Comparison of ENCODE assay signal across 8 mouse cellular contexts in genomic region chr7:27396184-27397047, GRCm38 (mm10). TPM values are rescaled to one million over a fixed set of nuclear protein-coding genes. Genes with fewer than 3 reads are reported as not detected.
DNase-seq lines count a peak whose midpoint lies in the region; ATAC-seq and TF ChIP-seq lines count a peak whose summit lies in the region.

No protein-coding gene starts in this region.

- peak overlapping the region; percentile 67 for H3K4me2 ChIP-seq in intestine, embryonic 14.5 days (ENCODE audit: low read length)
- H3K4me2 ChIP-seq in stomach, embryonic 15.5 days, result peak overlapping the region; percentile 82

- peaks cover 93% of the 10 kb centered on the region for H3K27me3 ChIP-seq in embryonic facial prominence, embryonic 10.5 days (replicated peaks; ENCODE audit: low read depth, poor library complexity, severe bottlenecking)
- H3K27me3 ChIP-seq in intestine, embryonic 14.5 days (replicated peaks; ENCODE audit: control insufficient read depth, insufficient read depth, low read length), result peaks cover 82% of the 10 kb centered on the region
- peaks cover 66% of the 10 kb centered on the region for H3K27me3 ChIP-seq in stomach, embryonic 15.5 days (replicated peaks)

- peak overlapping the region; percentile 22; the same call in 1 of the 2 replicates for H3K9ac ChIP-seq in intestine, embryonic 14.5 days (ENCODE audit: low read length)
- H3K9ac ChIP-seq in stomach, embryonic 15.5 days, result no peak overlapping the region

- peaks cover 15% of the 10 kb centered on the region for H3K4me1 ChIP-seq in embryonic facial prominence, embryonic 10.5 days
- no peaks in the 10 kb centered on the region for H3K4me1 ChIP-seq in intestine, embryonic 14.5 days (replicated peaks; ENCODE audit: control insufficient read depth, insufficient read depth, low read length)
- H3K4me1 ChIP-seq in stomach, embryonic 15.5 days, result peaks cover 10% of the 10 kb centered on the region

- peak overlapping the region; percentile 59 for H3K4me3 ChIP-seq in layer of hippocampus, adult 2 months
- peak overlapping the region; percentile 63 for H3K4me3 ChIP-seq in embryonic facial prominence, embryonic 10.5 days
- H3K4me3 ChIP-seq in intestine, embryonic 14.5 days (ENCODE audit: low read depth, low read length), result peak overlapping the region; percentile 43
- peak overlapping the region; percentile 50 for H3K4me3 ChIP-seq in stomach, embryonic 15.5 days (replicated peaks)

- ATAC-seq in intestine, embryonic 14.5 days (replicated peaks; ENCODE audit: low FRiP score, low TSS enrichment, low read depth), result peak; percentile 37
- no peak for ATAC-seq in stomach, embryonic 15.5 days (ENCODE audit: insufficient read depth, low FRiP score, low read depth)

- no peaks in the 10 kb centered on the region for H3K36me3 ChIP-seq in embryonic facial prominence, embryonic 10.5 days (replicated peaks)
- no peaks in the 10 kb centered on the region for H3K36me3 ChIP-seq in intestine, embryonic 14.5 days (ENCODE audit: control insufficient read depth, insufficient read depth, low read length)
- no peaks in the 10 kb centered on the region for H3K36me3 ChIP-seq in stomach, embryonic 15.5 days

- DNase-seq in layer of hippocampus, adult 2 months (ENCODE audit: low spot score in 2 of 2), result peak in 1 of 2 experiments; percentile 50
- DNase-seq in layer of hippocampus, adult 8-10 months (ENCODE audit: low spot score in 2 of 2), result no peak
- peak; percentile 43 for DNase-seq in adrenal gland, postnatal 25 days
- DNase-seq in embryonic facial prominence, embryonic 10.5 days (ENCODE audit: low spot score), result peak; percentile 79
- peak; percentile 80 for DNase-seq in intestine, embryonic 14.5 days (ENCODE audit: low spot score)
- peak; percentile 23 to 42 for DNase-seq in lung, postnatal 4 days
- no peak for DNase-seq in urinary bladder, postnatal 14 days (ENCODE audit: low spot score)

- WGBS in embryonic facial prominence, embryonic 10.5 days, result 3% methylated on average over 64 of the region's 68 CpGs
- WGBS in intestine, embryonic 14.5 days, result 3% methylated on average over 27 of the region's 68 CpGs
- 2% methylated on average over 35 of the region's 68 CpGs for WGBS in stomach, embryonic 15.5 days

- peak overlapping the region; percentile 94 for H3K27ac ChIP-seq in layer of hippocampus, adult 2 months
- 0 out of 2 replicates have a peak overlapping the region, but pooled peaks have one; percentile 19 for H3K27ac ChIP-seq in embryonic facial prominence, embryonic 10.5 days (replicated peaks)
- H3K27ac ChIP-seq in intestine, embryonic 14.5 days (ENCODE audit: low read depth), result no peak overlapping the region
- no peak overlapping the region for H3K27ac ChIP-seq in stomach, embryonic 15.5 days

- 0 out of 2 replicates have a peak, but pooled peaks have one; percentile 18 for TF ChIP-seq CTCF in layer of hippocampus, adult 2 months (conservative IDR thresholded peaks at IDR 0.05)

- no peaks in the 10 kb centered on the region for H3K9me3 ChIP-seq in embryonic facial prominence, embryonic 10.5 days
- H3K9me3 ChIP-seq in intestine, embryonic 14.5 days (ENCODE audit: control insufficient read depth, low read length), result no peaks in the 10 kb centered on the region
- H3K9me3 ChIP-seq in stomach, embryonic 15.5 days, result no peaks in the 10 kb centered on the region

RNA-seq across cellular contexts. Expression of gene Gm20479, which starts 39.2 kb away (rescaled TPM):
- total RNA-seq in layer of hippocampus, adult 2 months (2021), result not detected
- not detected for total RNA-seq in layer of hippocampus, adult 8-10 months (2022)
- 0.91 TPM in 1 of 2 replicates, not detected in the other for total RNA-seq in adrenal gland, postnatal 25 days (2021)
- not detected in 2 replicates for polyA plus RNA-seq in embryonic facial prominence, embryonic 10.5 days (2016; fragmentation: Nextera tagmentation; extraction: Ambion mirVana)
- polyA plus RNA-seq in intestine, embryonic 14.5 days (2014; fragmentation: Nextera tagmentation; extraction: Ambion mirVana), result 0.50 and 1.2 TPM in 2 replicates
- 0.62 and 1.7 TPM in 2 replicates for polyA plus RNA-seq in stomach, embryonic 15.5 days (2015; fragmentation: Nextera tagmentation; extraction: Ambion mirVana)

RNA-seq across cellular contexts. Expression of gene Shkbp1, which starts 40.6 kb away (rescaled TPM):
- 10 to 100 TPM; 29.4 to 42.9 TPM for total RNA-seq in layer of hippocampus, adult 2 months (2021)
- 10 to 100 TPM; 29.6 to 49.1 (median 34.1) TPM for total RNA-seq in layer of hippocampus, adult 8-10 months (2022)
- 23.3 and 28.6 TPM in 2 replicates for total RNA-seq in adrenal gland, postnatal 25 days (2021)
- polyA plus RNA-seq in embryonic facial prominence, embryonic 10.5 days (2016; fragmentation: Nextera tagmentation; extraction: Ambion mirVana), result 73.2 and 80.3 TPM in 2 replicates
- polyA plus RNA-seq in intestine, embryonic 14.5 days (2014; fragmentation: Nextera tagmentation; extraction: Ambion mirVana), result 39.8 and 40.0 TPM in 2 replicates
- 38.8 and 43.7 TPM in 2 replicates for polyA plus RNA-seq in stomach, embryonic 15.5 days (2015; fragmentation: Nextera tagmentation; extraction: Ambion mirVana)

RNA-seq across cellular contexts. Expression of gene Sptbn4, which starts 51.1 kb away (rescaled TPM):
- total RNA-seq in layer of hippocampus, adult 2 months (2021), result 100 to 1,000 TPM; 147 TPM
- 100 to 1,000 TPM; 116 to 147 (median 135) TPM for total RNA-seq in layer of hippocampus, adult 8-10 months (2022)
- 0.62 and 2.1 TPM in 2 replicates for total RNA-seq in adrenal gland, postnatal 25 days (2021)
- 0.19 and 0.35 TPM in 2 replicates for polyA plus RNA-seq in embryonic facial prominence, embryonic 10.5 days (2016; fragmentation: Nextera tagmentation; extraction: Ambion mirVana)
- polyA plus RNA-seq in intestine, embryonic 14.5 days (2014; fragmentation: Nextera tagmentation; extraction: Ambion mirVana), result 0.34 and 0.48 TPM in 2 replicates
- 0.45 and 0.58 TPM in 2 replicates for polyA plus RNA-seq in stomach, embryonic 15.5 days (2015; fragmentation: Nextera tagmentation; extraction: Ambion mirVana)

RNA-seq across cellular contexts. Expression of gene Blvrb, which starts 51.4 kb away (rescaled TPM):
- total RNA-seq in layer of hippocampus, adult 2 months (2021), result 10 to 100 TPM; 17.5 to 18.1 TPM
- 10 to 100 TPM; 14.6 to 21.6 (median 20.1) TPM for total RNA-seq in layer of hippocampus, adult 8-10 months (2022)
- 51.7 and 52.7 TPM in 2 replicates for total RNA-seq in adrenal gland, postnatal 25 days (2021)
- 31.9 and 35.2 TPM in 2 replicates for polyA plus RNA-seq in embryonic facial prominence, embryonic 10.5 days (2016; fragmentation: Nextera tagmentation; extraction: Ambion mirVana)
- 52.3 and 54.0 TPM in 2 replicates for polyA plus RNA-seq in intestine, embryonic 14.5 days (2014; fragmentation: Nextera tagmentation; extraction: Ambion mirVana)
- 86.6 and 133 TPM in 2 replicates for polyA plus RNA-seq in stomach, embryonic 15.5 days (2015; fragmentation: Nextera tagmentation; extraction: Ambion mirVana)

RNA-seq across cellular contexts. Expression of gene Ltbp4, which starts 58.9 kb away (rescaled TPM):
- 10 to 100 TPM; 54.5 to 54.8 TPM for total RNA-seq in layer of hippocampus, adult 2 months (2021)
- total RNA-seq in layer of hippocampus, adult 8-10 months (2022), result 10 to 100 TPM; 48.5 to 59.4 (median 57.9) TPM
- 62.9 and 66.6 TPM in 2 replicates for total RNA-seq in adrenal gland, postnatal 25 days (2021)
- polyA plus RNA-seq in embryonic facial prominence, embryonic 10.5 days (2016; fragmentation: Nextera tagmentation; extraction: Ambion mirVana), result 7.1 and 8.8 TPM in 2 replicates
- polyA plus RNA-seq in intestine, embryonic 14.5 days (2014; fragmentation: Nextera tagmentation; extraction: Ambion mirVana), result 97.9 and 110 TPM in 2 replicates
- 154 and 161 TPM in 2 replicates for polyA plus RNA-seq in stomach, embryonic 15.5 days (2015; fragmentation: Nextera tagmentation; extraction: Ambion mirVana)

Comparison
In these comparisons a context has a peak if more than half of its experiments do, and no peak if none do; other contexts are left out.
1. DNase-seq: peak in adrenal gland, postnatal 25 days (single experiment), embryonic facial prominence, embryonic 10.5 days (single experiment), intestine, embryonic 14.5 days (single experiment) and lung, postnatal 4 days (2 of 2); none in layer of hippocampus, adult 8-10 months (0 of 2) and urinary bladder, postnatal 14 days (single experiment).
2. H3K27ac ChIP-seq: peak in layer of hippocampus, adult 2 months (single experiment) and embryonic facial prominence, embryonic 10.5 days (single experiment); none in intestine, embryonic 14.5 days (single experiment) and stomach, embryonic 15.5 days (single experiment).
3. RNA of gene Sptbn4, which starts 51.1 kb away (total RNA-seq): 147 TPM in layer of hippocampus, adult 2 months and 116 to 147 TPM in layer of hippocampus, adult 8-10 months; 0.62 to 2.1 TPM in adrenal gland, postnatal 25 days; every median in the first group is over 10 times any median in the second.
4. Peak in every context shown above with its lines, with median percentiles within 50 percentile points of each other: H3K4me3 ChIP-seq.